Mouse (Mus musculus): ENCODE results near the gene Actl7b.
A peak's percentile ranks its signal among the peaks of the same experiment; 100 is the strongest.

The Actl7b gene

GRCm38 (mm10) chr4:56741041-56741493 is at the start of gene Actl7b:
TSS of gene Actl7b (minus strand) at chr4:56741443.
- DNase-seq = no peak

DNA sequence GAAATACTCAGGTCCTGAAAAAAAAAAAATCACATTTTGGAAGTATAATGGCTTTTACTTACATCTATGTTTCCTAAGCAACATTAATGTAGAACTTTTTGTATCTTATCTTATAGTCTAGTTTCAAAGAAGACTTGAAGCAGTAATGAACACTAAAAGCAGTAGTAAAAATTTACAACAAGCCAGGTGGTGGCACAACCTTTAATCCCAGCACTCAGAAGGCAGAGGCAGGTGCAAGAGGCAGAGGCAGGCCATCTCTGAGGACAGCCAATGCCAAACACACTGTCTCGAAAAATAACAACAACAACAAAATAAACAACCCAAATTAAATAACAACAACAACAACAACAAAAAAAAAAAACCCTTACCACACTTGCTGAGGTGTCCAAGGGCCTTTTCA is 29.8 kb upstream of the Actl7b start:
- no peak for DNase-seq

GRCm38 (mm10) chr4:56768913-56769312 is 27.7 kb upstream of the Actl7b start:
- peak; percentile 21 for DNase-seq

GRCm38 (mm10) chr4:56767861-56768284 is 26.6 kb upstream of the Actl7b start:
- DNase-seq = no peak

- DNase-seq = no peak
Measured at GRCm38 (mm10) chr4:56757693-56758092, 16.4 kb upstream of the Actl7b start.

DNA sequence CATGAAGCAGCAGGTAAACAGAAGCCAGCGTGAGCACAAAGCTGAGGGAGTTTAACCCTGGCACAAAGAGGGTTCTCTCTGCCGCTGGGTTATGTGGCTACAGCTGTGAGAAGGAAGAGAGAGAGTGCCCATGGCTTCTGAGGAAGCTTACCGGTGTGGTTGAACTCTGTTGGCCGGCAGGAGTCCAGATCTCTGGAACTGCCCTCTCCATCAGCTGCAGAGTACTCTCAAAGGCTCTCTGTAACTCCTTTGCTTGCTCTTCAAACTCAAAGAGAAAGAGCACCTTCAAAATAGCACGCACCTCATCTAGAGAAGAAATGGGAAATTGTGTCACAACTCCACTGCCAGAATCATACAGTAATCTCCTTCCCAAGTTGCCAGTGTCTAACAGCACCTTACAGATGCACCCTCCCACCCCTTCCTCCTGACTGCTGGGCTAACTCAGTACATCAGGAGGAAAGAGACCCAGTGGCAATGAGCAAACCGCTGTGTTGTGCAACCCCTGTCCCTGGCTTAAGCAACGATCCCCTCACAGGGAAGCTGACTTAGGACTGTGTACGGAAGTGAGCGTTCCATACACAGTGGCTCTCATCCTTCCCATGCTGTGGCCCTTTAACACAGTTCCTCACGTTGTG is 15.8 kb upstream of the Actl7b start:
- no peak for DNase-seq

DNA sequence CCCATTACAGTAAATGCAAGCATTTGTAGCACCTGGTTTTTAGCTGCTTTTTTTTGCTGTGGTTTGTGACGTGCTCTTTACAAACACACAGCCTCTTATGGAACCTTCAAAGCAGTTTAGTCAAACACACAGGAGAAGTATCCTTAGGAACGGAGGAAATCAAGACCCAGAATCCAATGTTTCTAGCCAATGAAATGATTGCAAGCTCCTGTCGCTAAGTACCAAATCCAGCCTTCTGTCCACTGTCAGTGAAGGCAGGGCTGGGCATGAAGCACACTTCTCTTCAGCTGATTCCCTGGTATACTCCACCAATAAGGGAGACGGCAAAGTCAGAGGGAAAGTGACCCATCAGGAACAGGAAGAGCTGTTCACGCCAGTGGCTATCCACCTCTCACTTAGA is 14.8 kb upstream of the Actl7b start:
- no peak for DNase-seq

GRCm38 (mm10) chr4:56747456-56747855 is 6.2 kb upstream of the Actl7b start:
- no peak for DNase-seq

- no peak for DNase-seq
Measured at GRCm38 (mm10) chr4:56746345-56746744, 5.1 kb upstream of the Actl7b start.

DNA sequence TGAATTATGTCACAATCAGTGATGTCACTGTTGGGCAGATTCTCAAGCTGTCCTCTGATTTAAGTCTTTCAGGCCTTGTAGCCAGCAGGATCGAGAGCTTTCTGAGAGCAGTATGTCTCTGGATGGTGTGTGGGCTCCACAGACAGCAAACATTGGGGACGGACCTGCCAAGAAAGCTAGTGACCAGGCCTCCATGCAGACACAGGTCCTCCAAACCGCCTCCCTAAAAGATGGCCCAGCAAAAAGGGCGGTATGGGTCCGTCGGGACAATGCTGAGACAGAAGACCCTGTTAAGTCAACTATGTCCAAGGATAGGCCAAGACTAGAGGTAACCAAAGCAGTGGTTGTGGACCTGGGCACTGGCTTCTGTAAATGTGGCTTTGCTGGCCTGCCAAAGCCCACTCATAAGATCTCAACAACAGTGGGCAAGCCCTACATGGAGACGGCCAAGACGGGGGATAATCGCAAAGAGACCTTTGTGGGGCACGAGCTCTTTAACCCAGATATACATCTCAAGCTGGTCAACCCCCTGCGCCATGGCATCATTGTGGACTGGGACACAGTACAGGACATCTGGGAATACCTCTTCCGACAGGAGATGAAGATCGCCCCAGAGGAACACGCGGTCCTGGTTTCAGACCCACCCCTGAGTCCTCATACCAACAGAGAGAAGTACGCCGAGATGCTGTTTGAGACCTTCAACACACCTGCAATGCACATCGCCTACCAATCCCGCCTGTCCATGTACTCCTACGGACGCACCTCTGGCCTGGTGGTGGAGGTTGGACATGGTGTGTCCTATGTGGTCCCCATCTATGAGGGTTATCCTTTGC is 2.3 kb upstream of the Actl7b start, which contains the start of gene Actl7a:
Gene Actl7a (plus strand): TSS at position 51 of the 833 bp plus-strand sequence.
- no peak for DNase-seq

DNA sequence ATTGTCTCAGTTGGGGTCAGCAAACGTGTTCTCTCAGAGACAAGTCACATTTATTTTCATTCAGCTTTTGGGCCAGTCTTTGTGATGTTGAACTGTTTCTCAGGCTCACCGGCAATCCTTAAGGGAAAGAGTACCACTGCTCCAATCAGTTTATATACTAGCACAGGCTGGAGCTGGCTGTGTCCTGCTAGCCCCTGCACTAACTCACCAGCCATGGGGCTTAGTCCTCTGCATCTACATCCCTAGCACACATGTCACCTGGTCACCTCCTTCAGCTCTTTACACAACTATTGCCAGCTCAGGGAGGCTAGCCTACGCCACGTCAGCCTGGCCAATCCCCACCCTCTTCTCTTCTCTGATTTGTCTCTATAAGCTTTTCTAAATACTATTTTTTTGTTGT is 1.5 kb upstream of the Actl7b start:
- no peak for DNase-seq

DNA sequence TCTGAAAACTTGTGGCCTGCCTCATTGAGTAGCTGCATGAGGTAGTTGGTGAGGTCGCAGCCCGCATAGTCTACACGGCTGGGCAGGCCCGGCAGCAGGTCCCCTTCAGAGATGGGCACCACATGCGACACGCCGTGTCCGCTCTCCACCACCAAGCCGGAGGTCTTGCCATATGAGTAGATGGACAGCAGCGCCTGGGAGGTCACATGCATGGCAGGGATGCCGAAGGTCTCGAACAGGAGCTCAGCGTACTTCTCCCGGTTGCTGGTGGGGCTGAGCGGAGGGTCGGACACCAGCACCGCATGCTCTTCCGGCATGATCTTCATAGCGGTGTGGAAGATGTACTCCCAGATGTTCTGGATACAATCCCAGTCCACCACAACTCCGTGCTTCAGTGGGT is 632 bp downstream of the Actl7b start:
- DNase-seq = no peak

DNA sequence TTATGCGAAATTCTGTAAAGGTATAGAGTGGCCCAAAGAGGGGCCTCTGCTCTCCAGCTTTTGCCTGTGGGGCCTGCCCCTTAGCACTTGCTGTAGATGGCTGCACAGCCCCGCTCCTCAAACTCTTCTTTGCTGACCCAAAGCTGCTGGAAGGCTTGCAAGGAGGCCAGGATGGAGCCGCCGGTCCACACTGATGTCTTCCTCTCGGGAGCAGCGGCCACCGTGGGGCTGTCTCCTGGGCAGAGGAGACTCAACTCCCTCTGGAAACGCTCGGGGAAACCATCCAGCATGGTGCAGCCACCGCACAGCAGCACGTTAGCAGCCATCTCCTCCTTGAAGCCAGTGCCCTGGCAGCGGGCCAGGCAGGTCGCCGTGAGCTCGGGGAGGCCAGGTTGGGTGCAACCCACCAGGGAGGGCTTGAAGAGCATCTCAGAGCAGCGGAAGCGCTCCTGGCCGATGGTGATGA is 1.2 kb downstream of the Actl7b start, which contains the start of gene Gm26657:
Gene Gm26657 (plus strand): TSS at position 51 of the 466 bp plus-strand sequence.
- no peak for DNase-seq

- no peak for DNase-seq
Measured at GRCm38 (mm10) chr4:56725839-56726238, 15.4 kb downstream of the Actl7b start.

DNA sequence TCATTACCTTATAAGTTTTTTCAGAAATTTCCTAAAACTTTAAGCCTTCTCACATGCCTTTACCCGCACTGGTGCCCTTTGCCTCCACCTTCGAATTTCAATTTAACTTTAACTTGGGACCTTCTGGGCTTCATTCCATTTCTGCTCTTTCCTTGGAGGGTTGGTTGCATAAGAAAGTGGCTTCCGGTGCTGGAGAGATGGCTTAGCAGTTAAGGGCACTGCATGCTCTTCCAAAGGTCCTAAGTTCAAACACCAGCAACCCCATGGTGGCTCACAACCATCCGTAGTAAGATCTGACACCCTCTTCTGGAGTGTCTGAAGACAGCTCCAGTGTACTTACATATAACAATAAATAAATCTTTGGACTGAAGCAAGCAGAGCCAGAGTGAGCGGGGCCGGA is 18.0 kb downstream of the Actl7b start:
- DNase-seq = peak; percentile 68

GRCm38 (mm10) chr4:56722346-56722745 is 18.9 kb downstream of the Actl7b start:
- DNase-seq = peak; percentile 49

- DNase-seq = no peak
Measured at GRCm38 (mm10) chr4:56721469-56721868, 19.8 kb downstream of the Actl7b start.

DNA sequence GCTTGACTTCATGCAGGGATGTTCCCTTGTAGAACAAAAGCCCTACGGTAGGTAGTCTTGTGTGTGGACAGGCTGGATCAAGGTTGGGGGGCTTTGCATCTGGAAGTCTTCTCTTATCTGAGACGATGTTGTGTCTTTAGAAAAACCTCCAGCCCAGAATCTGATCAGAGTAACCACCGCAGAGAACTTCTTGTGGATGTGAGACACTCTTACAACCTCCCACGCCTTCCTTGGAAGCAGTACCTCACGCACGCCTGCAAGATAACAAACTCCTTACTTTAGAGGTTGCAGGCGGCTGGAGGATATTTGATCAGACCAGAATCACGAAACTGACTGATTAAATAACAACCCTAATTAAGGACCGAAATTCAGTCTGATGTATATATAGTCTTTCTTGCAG is 20.8 kb downstream of the Actl7b start:
- DNase-seq = no peak

DNA sequence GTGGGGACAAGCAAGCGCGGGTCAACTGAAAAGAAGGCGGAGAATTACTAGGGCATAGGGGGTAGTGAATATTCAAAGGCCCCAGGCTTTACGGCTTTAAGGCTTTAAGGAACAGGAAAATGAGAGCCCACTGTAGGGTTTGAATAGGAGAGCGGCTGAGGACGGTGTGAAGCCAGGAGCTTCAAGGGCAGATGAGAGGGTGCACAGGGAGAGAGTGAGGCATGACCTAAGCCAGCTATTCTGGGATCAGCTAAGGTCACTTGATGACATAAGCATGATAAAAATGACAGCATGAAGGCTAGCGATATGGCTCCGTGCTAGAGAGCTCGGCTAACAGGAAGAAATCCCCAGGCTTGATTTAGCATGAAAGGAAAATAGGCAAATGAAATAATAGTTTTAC is 21.8 kb downstream of the Actl7b start:
- DNase-seq = no peak

DNA sequence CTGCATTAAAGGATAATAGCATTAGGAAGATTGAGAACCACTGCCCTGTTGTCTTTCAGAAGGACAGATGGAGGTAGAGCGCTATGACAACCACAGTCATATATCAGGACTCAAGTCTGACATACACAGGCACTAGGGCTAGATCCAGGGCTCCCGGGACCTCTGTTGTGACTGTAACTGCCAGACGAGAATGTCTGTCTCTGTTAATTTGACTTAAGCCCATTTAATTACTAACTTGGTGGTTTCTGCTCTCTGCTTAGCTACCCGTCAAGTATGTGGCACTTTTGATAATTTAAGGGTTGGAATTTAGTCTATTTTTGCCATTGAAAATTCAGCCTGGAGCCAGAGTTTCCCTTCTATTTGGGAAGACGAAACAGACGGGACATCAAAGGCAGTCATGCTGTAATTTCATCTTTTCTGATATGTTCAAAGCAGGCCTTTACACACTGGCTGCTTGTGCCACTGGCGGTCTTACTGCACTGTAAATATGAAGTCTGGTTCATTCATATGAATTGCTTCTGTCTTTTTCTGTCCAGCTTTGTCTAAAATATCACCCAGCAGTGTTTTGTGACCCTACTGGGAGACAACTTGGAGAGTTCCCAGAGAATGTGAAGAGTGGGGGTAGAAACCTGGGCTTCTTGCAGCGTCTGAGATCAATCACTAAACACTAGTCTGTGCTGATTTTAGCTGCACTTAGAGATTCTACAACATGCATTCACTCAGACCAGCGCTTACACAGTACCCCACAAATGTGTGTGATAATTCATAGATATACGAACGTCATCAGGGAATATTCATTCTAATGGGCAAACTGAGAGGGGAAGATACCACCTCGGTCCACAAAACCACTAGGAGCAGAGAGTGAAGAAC is 22.4 kb downstream of the Actl7b start:
- DNase-seq = no peak

DNA sequence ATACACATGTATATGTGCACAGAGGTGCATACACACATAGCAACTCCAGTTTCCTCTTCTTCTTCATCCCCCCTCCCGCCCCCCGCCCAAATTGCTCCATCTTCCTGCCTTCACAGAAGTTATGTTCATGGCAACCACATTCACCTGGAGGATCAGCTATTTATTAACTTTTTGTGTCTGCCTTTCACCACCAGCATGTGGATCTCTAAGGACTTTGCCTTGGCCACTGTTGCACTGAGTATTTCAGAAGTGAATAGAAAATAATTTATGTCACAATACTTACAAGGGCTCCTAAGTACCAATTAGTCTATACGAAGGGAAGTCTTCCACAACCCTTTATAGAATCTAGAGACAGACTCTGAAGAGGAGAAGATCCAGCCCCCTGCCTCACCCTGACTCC is 23.3 kb downstream of the Actl7b start:
- no peak for DNase-seq

DNA sequence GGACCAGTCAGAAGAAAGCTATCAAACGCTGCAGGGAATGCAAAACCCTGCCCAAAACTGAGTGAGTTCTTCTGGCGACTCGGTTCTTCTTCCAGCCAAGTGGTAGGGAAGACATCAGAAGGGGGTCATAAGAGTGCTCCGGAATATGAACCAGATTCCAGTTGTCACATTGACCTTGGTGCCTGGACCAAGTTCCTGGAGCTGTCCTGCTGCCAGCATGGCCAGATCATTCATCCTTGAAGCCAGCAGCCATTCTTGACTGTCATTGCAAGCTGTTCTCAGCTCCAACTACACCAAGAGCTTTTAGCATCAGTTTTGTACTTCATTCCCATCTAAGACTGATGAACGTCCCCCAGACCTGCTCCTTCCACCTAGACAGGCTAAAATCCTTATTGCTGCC is 24.4 kb downstream of the Actl7b start:
- DNase-seq = no peak

DNA sequence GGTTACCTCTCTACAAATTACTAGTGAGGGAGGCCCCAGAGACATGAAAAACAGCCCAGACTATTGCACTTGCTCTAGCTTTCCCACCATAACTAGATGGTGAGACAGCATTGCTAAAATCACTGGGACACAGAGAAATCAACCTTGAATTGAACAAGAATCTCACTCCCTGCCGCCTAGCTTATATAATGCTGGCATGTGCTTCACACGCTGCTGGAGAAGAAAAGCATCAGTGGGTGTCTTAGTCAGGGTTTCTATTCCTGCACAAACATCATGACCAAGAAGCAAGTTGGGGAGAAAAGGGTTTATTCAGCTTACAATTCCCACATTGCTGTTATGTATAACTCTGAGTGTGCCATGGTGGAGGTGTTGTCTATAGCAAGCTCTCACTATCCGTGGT is 28.1 kb downstream of the Actl7b start:
- no peak for DNase-seq
